Mouse (Mus musculus): ENCODE measurements around the gene Dgkg.

GRCm38 (mm10) chr16:22442202-22442601 is 214.8 kb downstream of the Dgkg start:
- TF ChIP-seq POLR2A (IDR thresholded peaks at IDR 0.05; ENCODE audit: borderline replicate concordance, control insufficient read depth, low read depth, low read length) (no peak), CTCF (IDR thresholded peaks at IDR 0.05; ENCODE audit: control insufficient read depth, insufficient read depth, low read length) (no peak)
